Mouse (Mus musculus) olfactory bulb, adult 2 months (tissue): ENCODE data around the gene Col4a4.

Experiments used
- CTCF ChIP-seq: fragments of 200-500 bp; IDR thresholded peaks from 2 replicates; pipeline ENCODE4 v1.5.1; 2012; ENCODE audit warnings: low read depth, mild to moderate bottlenecking, low read length, moderate library complexity; ENCODE audit not compliant: insufficient read depth
- POLR2A ChIP-seq: fragments of 200-500 bp; IDR thresholded peaks from 2 replicates; pipeline ENCODE4 v1.6.1; 2012; ENCODE audit warnings: mild to moderate bottlenecking, low read depth, low read length, moderate library complexity; ENCODE audit not compliant: insufficient read depth

GRCm38 (mm10) chr1:82635254-82635620 is 48.6 kb upstream of the Col4a4 start:
- no peak for TF ChIP-seq CTCF
- no peak for TF ChIP-seq POLR2A
